Mouse (Mus musculus) neural tube, embryonic 10.5 days (tissue): ENCODE data around the gene Fbxl16.
A peak's percentile ranks its signal among the peaks of the same experiment; 100 is the strongest.
"Not testable (repeated sequence)": the region's sequence is repeated elsewhere in the genome, so short reads cannot be mapped to it uniquely, and the experiment has no call there.

ENCODE experiments used
- DNase-seq: peaks from one replicate; pipeline ENCODE4 v3.0.0-alpha.2; 2017; ENCODE audit warnings: low spot score; ENCODE audit errors: extremely low spot score

Gene Fbxl16

DNA sequence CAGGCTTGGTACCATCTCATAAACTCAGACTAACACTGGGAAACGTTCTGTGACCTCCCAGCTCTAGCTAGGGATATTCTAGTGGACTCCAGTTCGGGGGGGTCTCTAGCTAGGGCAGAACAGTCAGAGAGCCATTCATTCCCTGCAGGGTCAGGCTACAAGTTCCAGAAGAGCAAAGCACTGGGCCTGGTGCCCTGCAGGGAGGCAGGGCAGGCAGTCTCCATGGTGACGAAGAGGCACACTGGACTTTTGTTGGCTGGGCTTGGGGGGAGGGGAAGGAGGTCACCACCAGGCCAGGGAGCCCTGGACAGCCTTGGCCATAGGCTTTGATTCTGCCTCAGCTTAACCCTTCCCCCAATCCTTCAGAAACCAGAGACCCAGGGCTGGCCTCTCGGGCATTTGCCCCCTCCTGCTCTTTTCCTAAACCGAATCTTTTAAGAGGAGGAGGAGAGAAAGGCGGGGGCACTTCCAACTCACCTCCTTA is 13.2 kb upstream of the Fbxl16 start, which contains the start of gene AC134908.4:
AC134908.4 (minus strand) TSS at position 51 of the 484 bp plus-strand sequence.
- DNase-seq = peak; percentile 88

DNA sequence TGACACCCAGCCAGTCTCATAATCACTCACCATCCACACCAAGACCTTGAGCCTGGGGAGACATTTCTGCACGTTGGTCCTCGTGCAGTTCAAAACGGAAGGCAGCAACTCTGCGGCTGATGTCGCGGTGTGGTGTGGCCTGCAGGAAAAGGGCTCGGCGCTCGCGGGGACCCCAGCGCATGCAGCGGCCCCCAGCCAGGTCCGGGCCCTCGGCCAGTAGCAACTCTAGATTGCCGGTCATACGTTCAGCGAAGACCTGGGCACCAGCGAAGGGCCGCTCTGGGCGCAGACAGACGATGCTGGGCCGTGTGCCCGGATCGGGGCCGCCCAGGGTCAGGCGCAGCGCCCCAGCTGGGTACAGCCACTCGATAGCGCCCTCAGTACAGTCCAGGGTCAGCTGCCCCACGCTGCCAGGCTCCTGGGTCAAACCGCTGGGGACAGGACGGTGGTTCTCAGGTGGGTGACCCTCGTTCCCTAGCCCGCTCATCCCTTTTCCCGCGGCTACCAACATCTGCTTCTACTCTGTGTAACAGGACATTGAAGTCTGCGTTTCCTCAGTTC is 12.6 kb upstream of the Fbxl16 start:
- DNase-seq = peak; percentile 55

DNA sequence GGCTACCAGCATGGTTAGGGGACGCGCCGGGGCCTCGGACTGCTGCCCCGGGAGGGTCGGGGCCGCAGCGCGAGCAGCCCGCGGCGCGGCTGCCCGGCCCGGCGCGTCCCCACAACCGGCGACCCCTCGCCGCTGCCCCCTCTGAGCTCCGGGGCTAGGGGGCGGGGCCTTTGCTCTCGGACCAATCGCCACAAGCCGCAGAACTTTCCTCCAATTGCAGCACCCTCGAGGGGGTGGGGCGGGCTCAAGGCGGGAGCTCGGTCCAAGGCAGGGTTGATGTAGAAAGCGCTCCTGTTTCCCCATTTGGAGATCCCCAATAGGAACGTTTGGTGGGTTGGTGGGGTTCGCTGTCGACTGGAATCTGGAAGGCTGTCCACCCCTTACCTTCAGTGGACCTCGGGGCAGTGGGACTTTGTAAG is 11.9 kb upstream of the Fbxl16 start, which contains the start of gene Metrn:
Metrn (minus strand) TSS at position 186 of the 419 bp plus-strand sequence.
- DNase-seq = peak; percentile 93

DNA sequence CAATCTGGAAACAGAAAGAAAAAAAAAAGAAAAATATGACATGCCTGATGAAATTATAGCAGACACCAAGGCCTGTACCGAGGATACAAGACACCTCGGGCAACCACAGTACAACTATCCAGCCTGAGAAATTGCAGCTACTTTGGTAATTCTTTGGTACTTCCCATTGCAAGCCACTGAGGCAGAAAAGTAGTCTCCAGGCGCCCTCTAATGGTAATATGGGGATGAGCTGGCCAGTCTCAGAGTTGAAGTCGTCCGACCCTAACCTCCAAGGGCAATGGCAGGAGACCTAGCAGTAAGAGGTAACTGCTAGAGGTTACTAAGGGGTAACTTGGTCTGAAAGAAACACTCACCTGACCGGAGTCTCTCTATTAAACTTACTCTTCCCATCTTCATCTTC is 7.9 kb upstream of the Fbxl16 start:
- peak; percentile 65 for DNase-seq

DNA sequence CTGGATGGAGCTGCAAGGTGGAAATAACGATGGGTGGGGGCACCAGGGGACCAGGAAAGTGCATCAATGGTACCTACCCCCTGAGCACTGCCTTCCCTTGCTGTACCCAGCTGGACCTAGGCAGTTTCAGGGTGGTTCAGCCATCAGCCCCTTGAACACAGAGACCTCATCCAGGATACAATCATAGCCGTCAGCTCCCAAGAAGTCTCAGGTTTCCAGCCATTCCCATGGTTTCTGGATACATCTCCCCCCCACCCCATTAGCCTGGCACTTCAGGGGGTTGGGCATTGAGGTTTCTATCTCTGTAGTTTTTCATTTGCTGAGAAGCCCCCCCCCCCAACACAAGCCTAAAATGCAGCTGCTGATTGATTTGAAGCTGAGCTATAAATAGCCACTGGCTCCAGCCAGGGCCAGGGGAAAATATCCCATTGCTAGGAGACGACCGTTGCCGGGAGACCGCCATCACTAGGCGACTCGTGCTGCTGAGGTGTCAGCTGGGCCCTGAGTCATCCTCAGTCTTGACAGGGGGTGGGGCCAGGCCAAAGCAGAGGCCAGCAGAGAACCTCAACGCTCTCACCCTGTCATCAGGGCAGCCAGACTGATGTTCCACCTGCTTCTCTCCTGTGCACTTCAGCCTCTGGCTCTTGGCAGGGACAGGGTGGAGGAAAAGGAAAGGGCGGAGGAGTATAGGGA is 5.9 kb upstream of the Fbxl16 start:
- peak; percentile 86 for DNase-seq

DNA sequence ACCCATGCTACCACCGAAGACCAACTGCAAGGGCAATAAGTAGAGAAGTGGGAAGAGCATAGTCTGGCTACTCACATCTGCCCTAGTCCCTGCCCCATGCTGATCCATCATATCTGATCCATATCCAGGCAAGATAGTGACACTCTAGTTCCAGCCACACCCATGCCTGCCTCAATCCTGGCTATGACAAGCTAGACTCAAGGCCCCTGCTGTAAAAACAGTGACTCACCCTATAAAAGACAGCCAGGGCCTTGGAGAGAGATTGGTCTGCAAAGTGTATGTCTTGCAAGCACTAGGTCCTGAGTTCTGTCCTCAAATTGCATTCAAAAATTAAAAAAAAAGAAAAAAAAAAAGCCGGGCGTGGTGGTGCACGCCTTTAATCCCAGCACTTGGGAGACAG is 2.4 kb upstream of the Fbxl16 start:
- DNase-seq = no peak

DNA sequence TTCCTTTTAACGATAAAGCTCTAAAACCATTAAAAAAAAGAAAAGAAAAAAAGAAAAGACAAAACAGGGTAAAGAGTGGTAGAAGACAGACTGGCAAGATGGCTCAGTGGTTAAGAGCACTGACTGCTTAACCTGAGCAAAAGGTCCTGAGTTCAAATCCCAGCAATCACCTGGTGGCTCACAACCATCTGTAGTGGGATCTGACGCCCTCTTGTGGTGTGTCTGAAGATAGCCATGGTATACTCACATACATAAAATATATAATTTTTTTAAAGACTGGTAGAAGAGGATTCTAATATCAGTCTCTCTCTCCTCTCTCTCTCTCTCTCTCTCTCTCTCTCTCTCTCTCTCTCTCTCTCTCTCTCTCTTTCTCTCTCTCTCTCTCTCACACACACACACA is 1.4 kb upstream of the Fbxl16 start:
- not testable (repeated sequence) for DNase-seq

DNA sequence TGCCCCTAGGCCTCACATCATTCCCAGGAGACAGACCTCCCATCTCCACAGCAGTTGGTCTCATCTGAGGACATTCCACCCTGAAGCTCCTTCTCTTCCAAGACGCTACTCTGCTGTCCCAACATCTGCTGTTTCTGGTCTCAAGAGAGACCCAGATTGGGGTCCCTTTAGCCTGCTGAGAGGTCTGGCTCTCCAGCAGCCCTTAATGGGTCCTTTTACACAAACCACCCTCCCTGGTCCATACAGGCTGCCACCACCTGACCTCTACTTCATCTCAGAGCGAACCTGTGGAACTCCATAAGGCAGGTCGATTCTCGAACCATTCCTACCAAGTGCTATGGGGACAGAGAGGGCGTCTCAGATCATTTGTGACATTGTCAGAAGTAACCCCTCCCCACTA is 857 bp upstream of the Fbxl16 start:
- no peak for DNase-seq

DNA sequence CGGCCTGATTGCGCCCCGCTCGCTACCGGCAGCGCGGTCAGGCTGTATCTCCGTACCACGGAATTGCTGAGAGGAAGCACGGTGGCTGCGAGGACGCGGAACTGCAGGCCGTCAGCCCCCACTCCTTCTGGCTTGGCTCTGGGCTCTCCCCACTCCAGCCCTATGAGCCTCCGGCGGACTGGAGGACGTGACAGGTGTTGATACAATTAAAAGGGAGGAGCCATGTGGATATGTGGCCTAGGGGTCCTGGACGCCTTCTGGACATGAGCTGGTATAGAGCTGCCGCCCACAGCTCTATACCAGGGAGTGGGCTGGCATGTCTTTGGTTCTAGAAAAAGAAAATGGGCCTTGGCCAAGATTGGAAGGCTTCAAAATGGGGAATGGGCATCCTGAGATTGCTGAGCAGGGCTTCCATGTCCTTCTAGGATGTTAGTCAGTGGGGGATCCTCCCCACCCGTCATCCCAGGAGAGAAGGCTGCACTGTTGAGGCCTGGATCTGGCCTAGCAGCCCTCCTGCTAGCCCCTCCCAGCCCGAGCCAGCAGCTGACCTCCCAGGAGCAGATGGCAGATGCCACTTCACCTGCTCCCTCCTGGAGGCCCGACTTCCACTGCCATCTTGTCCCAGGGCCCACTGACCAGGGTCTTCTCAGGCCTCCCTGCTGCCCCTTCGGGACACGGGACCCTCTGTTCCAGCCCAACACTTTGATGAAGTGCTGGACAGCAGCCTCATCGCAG is 888 bp downstream of the Fbxl16 start:
- DNase-seq = no peak

DNA sequence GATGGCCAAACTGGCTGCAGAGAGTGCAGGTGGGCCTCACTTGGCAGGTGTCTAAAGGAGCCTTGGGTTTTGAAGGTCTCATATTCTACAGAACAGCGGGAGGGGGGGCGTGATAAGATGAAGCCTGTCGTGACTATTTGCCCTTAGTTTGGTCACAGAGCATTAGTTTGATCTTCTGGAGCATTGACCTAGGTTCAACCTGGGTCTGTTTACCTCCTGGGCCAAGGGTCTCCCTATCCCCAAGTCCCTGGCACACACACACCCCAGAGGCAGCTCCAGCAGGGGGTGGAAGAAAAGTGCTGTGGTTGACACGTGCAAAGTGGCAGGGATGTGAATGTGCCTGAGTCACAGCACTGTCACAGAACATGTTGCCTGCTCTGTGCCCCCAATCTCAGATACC is 2.0 kb downstream of the Fbxl16 start:
- DNase-seq = no peak

DNA sequence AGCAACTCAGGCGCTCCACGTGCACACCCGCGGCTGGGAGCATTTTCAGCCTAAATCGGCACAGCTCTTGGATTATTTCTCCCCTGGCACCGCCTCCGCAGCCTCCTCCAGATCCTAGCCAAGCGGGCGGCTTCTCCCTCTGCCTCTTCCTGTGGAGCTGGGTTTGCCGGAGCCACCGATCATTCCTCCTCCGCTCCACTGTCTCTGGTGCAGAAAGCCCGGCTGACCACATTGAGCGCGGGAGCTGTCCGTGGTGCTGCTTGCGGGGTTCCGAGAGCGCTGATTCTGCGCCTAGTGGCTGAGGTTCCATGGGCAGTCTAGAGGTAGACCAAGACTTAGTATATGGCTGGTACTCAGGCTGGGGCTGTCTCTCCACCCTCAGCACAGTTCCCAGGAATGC is 4.6 kb downstream of the Fbxl16 start:
- peak; percentile 93 for DNase-seq

DNA sequence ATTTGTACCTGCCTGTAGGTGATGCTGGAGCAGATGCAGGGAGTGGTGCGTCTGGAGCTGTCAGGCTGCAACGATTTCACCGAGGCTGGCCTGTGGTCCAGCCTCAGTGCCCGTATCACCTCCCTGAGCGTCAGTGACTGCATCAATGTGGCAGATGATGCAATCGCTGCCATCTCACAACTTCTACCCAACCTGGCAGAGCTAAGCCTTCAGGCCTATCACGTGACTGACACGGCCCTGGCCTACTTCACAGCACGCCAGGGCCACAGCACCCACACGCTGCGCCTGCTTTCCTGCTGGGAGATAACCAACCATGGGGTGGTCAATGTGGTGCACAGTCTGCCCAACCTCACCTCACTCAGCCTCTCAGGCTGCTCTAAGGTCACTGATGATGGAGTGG is 8.8 kb downstream of the Fbxl16 start:
- DNase-seq = no peak

DNA sequence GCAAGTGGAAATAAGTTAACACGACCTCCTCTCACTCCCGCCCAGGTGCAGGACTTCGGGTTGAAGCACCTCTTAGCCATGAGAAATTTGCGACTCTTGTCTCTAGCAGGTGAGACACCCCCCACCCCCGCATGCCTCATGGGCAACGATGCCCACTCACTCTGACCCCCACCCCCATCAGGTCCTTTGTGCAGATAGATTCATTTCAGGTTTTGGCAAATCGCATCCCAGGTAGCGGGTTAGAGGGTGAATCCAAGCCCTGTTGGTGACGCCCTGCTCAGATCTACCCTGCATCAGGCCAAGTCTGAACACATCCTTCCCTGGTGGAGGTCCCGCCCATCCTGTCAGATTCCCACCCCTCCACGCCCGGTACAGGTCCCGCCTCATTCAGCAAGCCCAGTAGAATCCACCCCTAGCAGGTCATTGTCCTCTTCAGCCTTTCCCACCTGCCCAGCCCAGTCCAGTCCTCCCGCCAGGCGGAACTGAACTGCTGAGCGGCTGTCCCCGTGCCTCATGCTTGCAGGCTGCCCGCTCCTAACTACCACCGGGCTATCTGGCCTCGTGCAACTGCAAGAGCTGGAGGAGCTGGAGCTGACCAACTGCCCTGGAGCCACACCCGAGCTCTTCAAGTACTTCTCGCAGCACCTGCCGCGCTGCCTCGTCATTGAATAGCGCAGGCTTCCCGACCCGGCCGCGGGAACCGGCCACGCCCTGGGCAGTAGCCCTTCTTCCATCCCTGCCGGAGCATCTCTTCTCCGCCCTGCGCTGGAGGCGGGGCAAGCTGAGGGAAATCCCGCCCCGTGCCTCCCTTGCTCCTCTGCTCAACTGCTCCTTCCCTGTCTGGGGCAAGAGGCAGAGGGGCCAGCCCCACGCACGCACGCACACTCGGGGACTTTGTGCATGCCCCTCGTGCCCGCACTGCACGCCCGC is 10.2 kb downstream of the Fbxl16 start:
- no peak for DNase-seq

DNA sequence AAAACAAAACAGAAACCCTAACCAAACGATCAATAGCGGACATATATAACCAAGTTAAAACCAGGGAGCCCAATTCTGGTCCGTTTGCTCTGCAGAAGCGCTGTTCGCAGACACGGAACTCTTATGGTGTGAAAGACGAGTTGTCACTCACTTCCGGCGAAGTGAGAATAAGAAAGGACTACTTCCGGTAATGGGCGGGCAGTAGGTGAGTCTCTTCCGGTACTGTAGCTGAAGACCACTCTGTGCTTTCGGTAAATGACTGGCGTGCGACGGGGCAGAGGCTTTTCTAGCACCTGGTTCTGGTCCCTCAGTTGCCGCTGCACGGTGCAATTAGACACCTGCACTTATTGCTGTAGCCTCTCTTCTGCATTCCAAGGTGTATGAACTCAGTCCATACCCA is 14.6 kb downstream of the Fbxl16 start, which contains the start of gene Wdr24:
Wdr24 (plus strand) TSS at position 176 of the 400 bp plus-strand sequence.
- peak; percentile 65 for DNase-seq

DNA sequence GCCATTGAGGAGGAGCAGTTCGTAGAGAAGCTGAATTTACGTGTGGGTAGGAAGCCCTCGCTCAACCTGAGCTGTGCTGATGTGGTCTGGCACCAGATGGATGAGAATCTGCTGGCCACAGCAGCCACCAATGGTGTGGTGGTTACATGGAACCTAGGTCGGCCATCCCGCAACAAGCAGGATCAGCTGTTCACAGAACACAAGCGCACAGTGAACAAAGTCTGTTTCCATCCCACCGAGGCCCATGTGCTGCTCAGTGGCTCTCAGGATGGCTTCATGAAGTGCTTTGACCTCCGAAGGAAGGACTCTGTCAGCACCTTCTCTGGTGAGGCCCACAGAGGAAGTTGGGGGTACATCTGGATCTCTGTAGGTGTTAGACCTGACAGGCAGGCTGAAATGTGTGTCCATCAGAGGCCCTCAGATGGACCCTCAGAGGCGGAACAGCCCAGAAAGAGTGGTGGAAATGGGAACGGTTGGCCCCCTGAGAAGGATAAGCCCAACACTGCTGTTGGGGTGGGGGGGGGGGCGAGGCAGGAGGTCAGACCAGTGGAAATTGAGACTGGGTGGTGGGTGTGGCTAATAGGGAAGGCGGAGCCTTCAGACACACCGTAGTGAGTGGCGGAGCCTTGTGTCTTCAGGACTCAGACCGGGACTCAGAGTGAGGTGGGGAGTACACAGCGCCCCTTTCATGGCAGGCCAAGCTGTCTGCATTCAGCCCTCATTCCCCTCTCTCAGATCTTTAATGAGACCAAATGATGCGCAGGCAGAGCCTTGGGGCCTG is 15.7 kb downstream of the Fbxl16 start:
- no peak for DNase-seq

DNA sequence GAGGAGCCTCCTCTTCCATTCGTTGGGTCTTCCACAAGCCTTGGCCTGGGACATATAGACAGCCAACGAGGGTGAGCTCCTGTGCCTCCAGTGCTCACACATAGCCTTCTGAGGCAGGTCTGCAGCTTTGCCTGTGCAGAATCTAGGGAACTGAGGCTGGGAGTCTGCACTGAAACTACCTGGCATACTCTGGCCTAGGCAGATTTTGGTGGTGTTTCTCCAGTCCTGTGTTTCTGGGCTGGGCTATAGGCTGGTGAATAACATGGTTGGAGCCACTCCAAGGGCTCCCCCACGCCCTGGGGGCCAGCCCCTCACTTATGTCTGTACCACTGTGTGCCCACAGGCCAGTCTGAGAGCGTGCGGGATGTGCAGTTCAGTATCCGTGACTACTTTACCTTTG is 16.4 kb downstream of the Fbxl16 start:
- DNase-seq = no peak

DNA sequence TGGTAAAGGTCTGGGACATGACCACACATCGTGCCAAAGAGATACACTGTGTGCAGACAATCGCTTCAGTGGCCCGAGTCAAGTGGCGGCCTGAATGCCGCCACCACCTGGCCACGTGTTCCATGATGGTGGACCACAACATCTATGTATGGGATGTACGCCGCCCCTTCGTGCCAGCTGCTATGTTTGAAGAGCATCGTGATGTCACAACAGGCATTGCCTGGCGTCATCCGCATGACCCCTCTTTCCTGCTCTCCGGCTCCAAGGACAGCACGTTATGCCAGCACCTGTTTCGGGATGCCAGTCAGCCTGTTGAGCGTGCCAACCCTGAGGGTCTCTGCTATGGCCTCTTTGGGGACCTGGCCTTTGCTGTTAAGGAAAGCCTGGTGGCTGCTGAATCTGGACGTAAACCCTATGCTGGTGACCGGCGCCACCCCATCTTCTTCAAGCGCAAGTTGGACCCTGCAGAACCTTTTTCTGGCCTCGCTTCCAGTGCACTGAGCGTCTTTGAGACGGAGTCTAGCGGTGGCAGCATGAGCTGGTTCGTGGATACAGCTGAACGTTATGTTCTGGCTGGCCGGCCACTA is 17.2 kb downstream of the Fbxl16 start:
- DNase-seq = no peak

DNA sequence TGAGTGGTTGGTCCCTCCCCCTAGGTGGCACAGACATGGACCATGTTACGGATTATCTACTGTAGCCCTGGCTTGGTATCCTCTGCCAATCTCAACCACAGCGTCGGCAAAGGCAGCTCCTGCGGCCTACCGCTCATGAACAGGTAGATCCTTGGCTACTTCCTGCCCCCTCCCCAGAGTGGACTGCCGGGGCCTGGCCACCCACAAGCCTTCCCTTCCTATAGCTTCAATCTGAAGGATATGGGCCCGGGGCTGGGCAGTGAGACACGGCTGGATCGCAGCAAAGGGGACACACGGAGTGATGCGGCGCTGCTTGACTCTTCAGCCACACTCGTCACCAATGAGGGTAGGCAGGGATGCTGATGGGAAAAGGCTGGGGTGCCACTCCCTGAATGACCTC is 18.1 kb downstream of the Fbxl16 start:
- DNase-seq = no peak

DNA sequence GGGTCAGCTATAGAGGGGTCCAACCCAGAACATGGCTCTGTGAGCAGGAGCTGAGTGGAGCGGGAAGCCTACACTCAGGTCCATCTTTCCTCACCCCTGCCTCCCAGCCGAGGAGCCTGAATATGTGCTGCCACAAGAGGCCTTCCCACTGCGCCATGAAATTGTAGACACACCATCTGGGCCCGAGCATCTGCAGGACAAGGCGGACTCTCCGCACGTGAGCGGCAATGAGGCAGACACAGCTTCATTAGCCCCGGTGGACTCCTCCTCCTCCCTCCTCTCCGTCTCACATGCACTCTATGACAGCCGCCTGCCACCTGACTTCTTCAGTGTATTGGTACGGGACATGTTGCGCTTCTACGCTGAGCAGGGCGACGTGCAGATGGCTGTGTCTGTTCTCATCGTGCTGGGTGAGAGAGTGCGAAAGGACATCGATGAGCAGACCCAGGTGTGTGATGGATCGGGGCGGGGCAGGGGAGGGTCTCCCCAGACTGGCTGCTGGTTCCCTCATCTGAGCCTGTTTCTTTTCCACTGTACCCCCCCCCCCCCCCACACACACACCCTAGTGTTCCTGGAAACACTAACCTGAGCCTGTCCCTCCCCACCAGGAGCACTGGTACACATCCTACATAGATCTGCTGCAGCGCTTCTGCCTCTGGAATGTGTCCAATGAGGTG is 18.8 kb downstream of the Fbxl16 start:
- DNase-seq = no peak
